Mouse (Mus musculus): Measurements from ENCODE around the gene Gabrb2.

The Gabrb2 gene

DNA sequence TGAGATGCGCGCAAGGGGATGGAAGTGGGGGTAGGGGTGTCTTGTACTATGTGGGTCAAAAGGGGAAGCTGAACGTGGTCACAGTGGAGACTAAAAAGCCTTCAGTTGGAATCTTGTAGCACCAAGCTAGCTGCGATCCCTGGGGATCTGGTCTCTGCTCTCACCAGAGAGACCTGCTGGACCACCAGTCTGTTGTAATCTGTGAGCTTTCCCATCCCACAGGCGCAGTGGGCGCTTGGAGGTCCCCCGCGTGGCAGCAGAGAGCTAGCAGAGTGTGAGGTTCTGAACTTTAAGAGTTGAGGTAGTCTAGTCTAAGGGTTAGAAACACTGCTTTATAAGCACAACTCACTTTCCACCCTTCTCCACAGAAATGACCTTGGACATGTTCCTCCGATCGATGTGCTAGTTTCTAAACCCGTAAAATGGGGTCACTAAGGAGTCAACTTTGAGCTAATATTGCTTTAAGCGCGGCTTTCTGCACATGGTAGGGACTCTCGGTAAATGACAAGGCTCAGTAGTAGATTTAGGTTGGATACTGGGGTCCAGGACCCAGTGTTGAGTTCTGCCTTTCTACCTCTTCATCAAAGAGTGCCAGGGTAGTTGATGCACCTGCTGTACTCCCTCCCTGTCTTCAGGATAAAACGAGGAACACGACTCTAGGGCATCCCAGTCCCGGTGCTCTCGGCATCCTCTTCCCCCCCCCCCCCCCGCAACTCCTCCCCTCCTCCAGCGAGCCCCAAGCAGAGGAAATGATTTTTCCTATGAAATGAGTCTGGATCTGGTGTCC is at the start of gene Gabrb2:
TSS of gene Gabrb2 (plus strand) at position 762 of the 787 bp plus-strand sequence.
- Histone ChIP-seq H3K36me3 (ENCODE audit: control insufficient read depth, insufficient read depth, low read length, poor library complexity, severe bottlenecking) (no peaks in the 10 kb centered on the region), H3K27me3 (ENCODE audit: control insufficient read depth, insufficient read depth, low read length, poor library complexity, severe bottlenecking) (no peaks in the 10 kb centered on the region)
- DNase-seq (ENCODE audit: low read depth, low spot score): no peak

DNA sequence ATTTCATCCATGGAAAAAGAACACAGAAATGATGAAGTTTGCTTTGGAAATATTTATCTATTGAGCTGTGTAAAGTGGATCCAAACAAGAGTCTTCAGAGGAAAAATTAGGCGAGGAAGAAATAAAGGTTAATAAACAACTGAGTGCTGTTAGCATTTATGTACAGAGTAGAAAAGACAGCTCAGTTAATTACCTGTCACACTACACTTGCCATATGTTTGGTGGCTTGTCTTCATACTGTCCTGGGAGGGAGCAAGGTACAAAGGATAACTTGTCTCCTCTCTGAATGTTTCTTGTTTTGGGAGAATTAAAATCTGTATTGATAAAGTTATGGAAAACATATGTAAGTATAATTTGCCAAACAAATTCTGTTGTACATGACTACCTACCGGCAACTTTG is 40.6 kb upstream of the Gabrb2 start:
- no peaks in the 10 kb centered on the region for H3K27me3 ChIP-seq (ENCODE audit: control insufficient read depth, insufficient read depth, low read length, poor library complexity, severe bottlenecking)
- no peak for DNase-seq (ENCODE audit: low read depth, low spot score)

DNA sequence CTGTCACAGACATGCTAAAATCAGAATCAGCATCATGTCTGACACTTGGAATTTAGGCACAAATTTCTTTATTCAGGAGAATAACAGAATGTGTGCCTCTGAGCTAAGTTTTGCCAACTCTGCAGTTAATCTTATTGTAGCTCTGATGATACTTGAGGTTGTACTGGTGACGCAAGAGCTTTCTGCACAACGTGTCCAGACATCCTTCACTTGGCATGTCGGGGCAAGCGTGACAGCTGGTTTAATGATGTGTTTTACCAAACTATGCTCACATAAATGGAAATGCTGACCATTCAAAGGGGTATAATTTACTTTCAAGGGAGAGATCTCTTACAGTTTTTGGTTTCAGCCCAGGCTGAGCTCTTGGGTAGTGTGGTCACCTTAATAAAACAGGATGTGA is 33.1 kb upstream of the Gabrb2 start:
- no peak for DNase-seq (ENCODE audit: low read depth, low spot score)
- Histone ChIP-seq H3K27me3 (ENCODE audit: control insufficient read depth, insufficient read depth, low read length, poor library complexity, severe bottlenecking) (no peaks in the 10 kb centered on the region), H3K36me3 (ENCODE audit: control insufficient read depth, insufficient read depth, low read length, poor library complexity, severe bottlenecking) (no peaks in the 10 kb centered on the region)

More for the DNA sequence above, 40.6 kb upstream of the Gabrb2 start:
- no peaks in the 10 kb centered on the region for H3K36me3 ChIP-seq (ENCODE audit: control insufficient read depth, insufficient read depth, low read length, poor library complexity, severe bottlenecking)

DNA sequence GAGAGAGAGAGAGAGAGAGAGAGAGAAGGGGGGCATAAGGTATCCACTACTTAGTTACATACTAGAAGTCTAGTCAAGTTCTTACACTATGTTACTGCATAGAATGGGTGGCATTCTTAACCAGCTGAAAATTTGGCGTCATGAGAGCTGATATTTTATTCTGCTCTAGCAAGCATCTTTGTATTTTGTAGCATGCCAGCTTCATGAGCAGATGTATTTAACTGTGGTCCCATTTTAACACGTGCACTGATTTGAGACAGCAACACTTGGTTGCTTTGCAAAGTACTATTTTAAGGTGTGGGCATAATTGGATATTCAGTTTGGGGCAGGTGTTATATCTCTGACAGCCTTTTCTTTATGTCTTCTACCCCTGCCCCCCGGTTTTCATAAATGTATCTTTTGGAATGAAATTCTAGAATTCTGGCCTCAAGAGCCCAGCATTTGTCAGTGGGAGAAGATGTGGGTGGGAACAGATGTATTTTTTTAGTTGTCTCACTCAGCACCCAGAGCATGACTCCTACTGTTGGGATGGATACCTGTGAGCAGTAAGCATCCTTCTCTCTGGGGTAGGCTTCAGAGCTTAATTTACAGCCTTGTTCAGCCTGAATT is 28.8 kb upstream of the Gabrb2 start:
- Histone ChIP-seq H3K27me3 (ENCODE audit: control insufficient read depth, insufficient read depth, low read length, poor library complexity, severe bottlenecking) (no peaks in the 10 kb centered on the region), H3K36me3 (ENCODE audit: control insufficient read depth, insufficient read depth, low read length, poor library complexity, severe bottlenecking) (no peaks in the 10 kb centered on the region)
- DNase-seq (ENCODE audit: low read depth, low spot score): no peak

DNA sequence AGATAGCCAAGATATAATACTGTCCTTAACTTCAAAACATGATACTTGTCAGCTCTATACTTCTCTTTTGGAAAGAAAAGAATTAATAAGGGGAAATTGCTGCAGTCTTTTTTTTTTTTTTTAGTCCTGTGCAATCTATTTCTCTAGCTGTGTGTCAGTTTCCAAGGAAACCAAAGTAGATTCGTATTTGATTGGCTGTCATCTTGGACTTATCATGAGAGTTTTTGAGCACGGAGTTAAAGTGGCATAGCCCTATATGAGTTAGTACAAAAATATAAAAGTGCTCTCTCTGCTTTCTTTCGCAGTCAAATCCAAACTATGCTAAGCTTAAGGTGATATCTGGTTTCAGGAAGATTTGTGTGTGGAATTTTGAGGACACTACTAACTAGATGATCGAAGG is 26.1 kb upstream of the Gabrb2 start:
- DNase-seq (ENCODE audit: low read depth, low spot score): no peak
- no peaks in the 10 kb centered on the region for H3K36me3 ChIP-seq (ENCODE audit: control insufficient read depth, insufficient read depth, low read length, poor library complexity, severe bottlenecking)
- H3K27me3 ChIP-seq (ENCODE audit: control insufficient read depth, insufficient read depth, low read length, poor library complexity, severe bottlenecking): no peaks in the 10 kb centered on the region

DNA sequence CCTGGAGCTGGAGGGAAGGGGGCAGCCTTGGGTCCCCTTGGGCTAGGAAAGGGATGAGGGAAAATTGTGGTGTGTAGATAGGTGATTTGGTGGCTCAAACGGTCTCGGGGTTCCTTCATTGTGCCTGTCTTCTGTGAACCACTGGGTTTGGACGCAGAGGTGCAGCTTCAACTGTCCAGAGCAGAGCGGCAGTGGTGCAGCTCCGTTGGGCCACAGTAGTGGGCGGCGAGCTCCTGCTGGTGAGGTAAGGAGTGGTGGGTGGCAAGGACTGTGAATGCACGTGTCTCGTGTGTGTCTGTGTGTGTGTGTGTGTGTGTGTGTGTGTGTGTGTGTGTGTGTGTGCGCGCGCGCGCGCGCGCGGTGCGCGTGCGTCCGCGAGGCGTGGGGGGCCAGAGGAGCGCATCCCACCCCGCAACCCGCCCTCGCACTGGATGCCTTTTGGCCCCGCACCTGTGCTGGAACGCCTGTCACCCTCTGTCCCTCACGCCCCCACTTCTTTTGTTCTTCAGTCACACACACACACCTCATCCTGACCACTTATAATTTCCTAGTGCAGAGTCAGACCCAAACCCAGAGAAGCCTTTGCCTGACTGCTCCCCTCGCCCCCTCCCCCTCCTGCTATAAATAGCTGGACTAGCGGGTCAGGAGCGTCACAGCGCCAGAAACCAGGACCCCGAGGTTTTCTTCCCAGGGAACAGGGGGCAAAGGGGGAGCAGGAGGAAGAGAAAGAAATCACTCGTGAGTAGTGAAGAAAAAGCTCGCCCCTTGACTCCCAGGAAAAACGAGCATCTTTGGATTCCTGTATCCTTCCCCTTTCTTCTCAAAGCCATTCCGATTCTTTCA is 455 bp downstream of the Gabrb2 start:
- Histone ChIP-seq H3K36me3 (ENCODE audit: control insufficient read depth, insufficient read depth, low read length, poor library complexity, severe bottlenecking) (no peaks in the 10 kb centered on the region), H3K27me3 (ENCODE audit: control insufficient read depth, insufficient read depth, low read length, poor library complexity, severe bottlenecking) (no peaks in the 10 kb centered on the region)
- DNase-seq (ENCODE audit: low read depth, low spot score): no peak

DNA sequence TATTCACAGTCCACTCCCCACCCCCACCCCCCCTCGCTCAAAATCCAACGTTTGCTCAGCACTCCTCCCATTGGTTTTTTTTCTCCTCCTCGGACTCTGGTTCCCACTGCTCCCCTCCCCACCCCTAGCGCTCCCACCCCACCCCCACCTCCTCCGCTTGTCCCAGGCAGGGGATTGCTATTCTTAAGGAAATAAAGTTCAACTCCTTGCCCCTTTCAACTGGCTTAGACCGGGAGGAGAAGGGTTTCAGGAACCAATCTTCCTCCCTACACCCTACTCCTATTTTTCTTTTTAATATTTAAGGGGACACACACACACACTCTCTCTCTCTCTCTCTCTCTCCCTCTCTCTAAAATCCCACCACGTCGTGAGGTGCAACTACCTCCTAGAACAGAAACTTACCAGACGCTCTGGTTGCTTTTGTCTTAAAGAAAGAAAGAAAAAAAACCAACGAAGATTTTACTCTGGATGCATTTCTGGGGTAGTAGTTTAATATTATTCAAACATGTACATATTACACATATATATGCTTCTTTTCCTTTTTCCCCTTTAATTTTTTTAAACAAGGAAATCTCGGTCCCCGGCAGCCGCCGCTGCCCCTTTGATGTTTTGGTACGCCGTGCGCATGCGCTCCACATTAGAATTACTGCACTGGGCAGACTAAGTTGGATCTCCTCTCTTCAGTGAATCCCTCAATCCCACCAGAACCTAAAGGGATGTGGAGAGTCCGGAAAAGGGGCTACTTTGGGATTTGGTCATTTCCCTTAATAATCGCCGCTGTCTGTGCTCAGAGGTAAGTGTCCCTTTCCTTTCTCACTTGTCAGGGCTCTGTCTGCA is 1.3 kb downstream of the Gabrb2 start:
- Histone ChIP-seq H3K36me3 (ENCODE audit: control insufficient read depth, insufficient read depth, low read length, poor library complexity, severe bottlenecking) (no peaks in the 10 kb centered on the region), H3K27me3 (ENCODE audit: control insufficient read depth, insufficient read depth, low read length, poor library complexity, severe bottlenecking) (no peaks in the 10 kb centered on the region)
- no peak for DNase-seq (ENCODE audit: low read depth, low spot score)

DNA sequence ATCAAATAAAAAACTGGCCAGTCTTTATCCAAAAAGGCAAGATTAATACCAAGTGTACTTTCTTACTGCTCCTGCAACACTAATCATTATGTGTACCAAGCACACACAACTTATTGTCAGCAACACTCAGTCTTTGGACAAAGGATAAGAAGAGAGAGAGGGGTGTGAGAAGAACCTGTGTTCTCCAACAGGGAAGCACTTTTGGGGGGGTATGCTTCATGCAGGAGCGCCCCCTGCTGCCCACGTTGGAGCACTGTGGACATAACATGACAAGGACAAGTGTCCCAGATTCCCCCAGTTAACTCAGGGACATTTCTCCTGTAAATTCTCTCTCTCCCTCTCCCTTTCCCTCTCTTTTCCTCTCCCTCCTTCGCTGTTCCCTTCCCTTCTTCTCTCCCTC is 3.7 kb downstream of the Gabrb2 start:
- DNase-seq (ENCODE audit: low read depth, low spot score): no peak

GRCm38 (mm10) chr11:42431495-42431894 is 11.9 kb downstream of the Gabrb2 start:
- DNase-seq (ENCODE audit: low read depth, low spot score): no peak
- H3K27me3 ChIP-seq (ENCODE audit: control insufficient read depth, insufficient read depth, low read length, poor library complexity, severe bottlenecking): no peaks in the 10 kb centered on the region
- no peaks in the 10 kb centered on the region for H3K36me3 ChIP-seq (ENCODE audit: control insufficient read depth, insufficient read depth, low read length, poor library complexity, severe bottlenecking)

More for the DNA sequence above, 3.7 kb downstream of the Gabrb2 start:
- no peaks in the 10 kb centered on the region for H3K36me3 ChIP-seq (ENCODE audit: control insufficient read depth, insufficient read depth, low read length, poor library complexity, severe bottlenecking)
- no peaks in the 10 kb centered on the region for H3K27me3 ChIP-seq (ENCODE audit: control insufficient read depth, insufficient read depth, low read length, poor library complexity, severe bottlenecking)

GRCm38 (mm10) chr11:42438978-42439377 is 19.4 kb downstream of the Gabrb2 start:
- DNase-seq (ENCODE audit: low read depth, low spot score): no peak
- Histone ChIP-seq H3K27me3 (ENCODE audit: control insufficient read depth, insufficient read depth, low read length, poor library complexity, severe bottlenecking) (no peaks in the 10 kb centered on the region), H3K36me3 (ENCODE audit: control insufficient read depth, insufficient read depth, low read length, poor library complexity, severe bottlenecking) (no peaks in the 10 kb centered on the region)

GRCm38 (mm10) chr11:42443641-42444040 is 24.1 kb downstream of the Gabrb2 start:
- DNase-seq (ENCODE audit: low read depth, low spot score): no peak
- no peaks in the 10 kb centered on the region for H3K27me3 ChIP-seq (ENCODE audit: control insufficient read depth, insufficient read depth, low read length, poor library complexity, severe bottlenecking)
- H3K36me3 ChIP-seq (ENCODE audit: control insufficient read depth, insufficient read depth, low read length, poor library complexity, severe bottlenecking): no peaks in the 10 kb centered on the region

DNA sequence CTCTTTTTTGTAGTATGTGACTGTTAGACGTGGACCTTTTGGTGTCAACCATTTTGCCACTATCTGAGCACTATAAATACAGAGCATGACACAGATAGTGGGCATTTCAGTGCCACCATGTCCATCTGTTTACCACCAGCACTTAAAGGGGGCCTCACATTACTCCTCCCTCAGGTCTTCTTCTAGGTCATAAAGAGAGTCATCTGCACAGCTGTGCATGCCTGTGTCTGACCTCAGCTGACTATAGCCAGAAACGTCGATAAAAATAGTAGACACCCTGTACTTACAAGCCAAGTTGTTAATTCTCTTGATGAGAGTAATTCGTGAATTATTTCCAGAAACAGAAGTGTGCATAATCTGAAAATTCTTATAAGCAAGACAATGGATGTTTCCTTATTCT is 29.4 kb downstream of the Gabrb2 start:
- no peak for DNase-seq (ENCODE audit: low read depth, low spot score)
- no peaks in the 10 kb centered on the region for H3K36me3 ChIP-seq (ENCODE audit: control insufficient read depth, insufficient read depth, low read length, poor library complexity, severe bottlenecking)
- H3K27me3 ChIP-seq (ENCODE audit: control insufficient read depth, insufficient read depth, low read length, poor library complexity, severe bottlenecking): no peaks in the 10 kb centered on the region

GRCm38 (mm10) chr11:42464136-42464535 is 44.6 kb downstream of the Gabrb2 start:
- DNase-seq (ENCODE audit: low read depth, low spot score): no peak
- H3K36me3 ChIP-seq (ENCODE audit: control insufficient read depth, insufficient read depth, low read length, poor library complexity, severe bottlenecking): no peaks in the 10 kb centered on the region
- H3K27me3 ChIP-seq (ENCODE audit: control insufficient read depth, insufficient read depth, low read length, poor library complexity, severe bottlenecking): no peaks in the 10 kb centered on the region

DNA sequence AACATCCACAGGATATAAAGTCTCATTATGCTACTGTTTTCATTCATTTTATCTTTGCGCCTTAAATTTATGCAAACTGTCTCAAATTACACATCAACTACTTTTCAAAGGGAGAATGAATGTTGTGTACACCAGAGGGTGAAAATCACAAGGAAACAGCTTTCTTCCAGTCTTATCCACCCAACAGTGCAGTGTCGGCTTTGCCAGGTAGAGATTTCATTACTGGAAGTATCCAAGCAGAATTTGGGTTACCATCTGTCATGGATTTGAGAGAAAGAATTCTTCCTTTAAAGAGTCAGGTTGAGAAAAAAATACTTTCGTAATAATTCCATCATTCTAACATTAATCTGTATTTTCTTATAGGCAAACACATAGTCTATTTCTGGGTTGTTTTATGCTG is 48.8 kb downstream of the Gabrb2 start:
- Histone ChIP-seq H3K27me3 (ENCODE audit: control insufficient read depth, insufficient read depth, low read length, poor library complexity, severe bottlenecking) (no peaks in the 10 kb centered on the region), H3K36me3 (ENCODE audit: control insufficient read depth, insufficient read depth, low read length, poor library complexity, severe bottlenecking) (no peaks in the 10 kb centered on the region)
- DNase-seq (ENCODE audit: low read depth, low spot score): no peak

Data from splenic B cell, adult 2 months (primary cell).